Mouse (Mus musculus) kidney, adult 2 months (tissue): ENCODE results near the gene Vwa8. TPM values are rescaled to one million over a fixed set of nuclear protein-coding genes. Genes with fewer than 3 reads are reported as not detected.

Source experiments
- DNase-seq: peaks from one replicate; pipeline ENCODE4 v3.0.0; 2021
- H3K27ac ChIP-seq: fragments of 200-500 bp; 2 replicates; pipeline ENCODE4 v1.5.1; 2012; ENCODE audit warnings: low read depth, low read length, control low read depth, inconsistent platforms; ENCODE audit not compliant: insufficient read depth
- H3K27me3 ChIP-seq: fragments of 200-500 bp; replicated peaks from 2 replicates; pipeline ENCODE4 v1.6.1; 2012; ENCODE audit warnings: mild to moderate bottlenecking, moderate library complexity, low read length, inconsistent platforms; ENCODE audit not compliant: control insufficient read depth, insufficient read depth
- H3K36me3 ChIP-seq: fragments of 200-500 bp; 2 replicates; pipeline ENCODE4 v1.6.1; 2012; ENCODE audit warnings: mild to moderate bottlenecking, moderate library complexity, low read length, inconsistent platforms; ENCODE audit not compliant: control insufficient read depth, insufficient read depth
- H3K4me1 ChIP-seq: fragments of 200-500 bp; 2 replicates; pipeline ENCODE4 v1.6.1; 2011; ENCODE audit warnings: low read length; ENCODE audit not compliant: control insufficient read depth, insufficient read depth
- H3K4me3 ChIP-seq: fragments of 200-500 bp; 2 replicates; pipeline ENCODE4 v1.5.1; 2011; ENCODE audit warnings: mild to moderate bottlenecking, low read depth, low read length, control low read depth; ENCODE audit not compliant: insufficient read depth
- CTCF ChIP-seq: fragments of 200-500 bp; conservative IDR thresholded peaks from 2 replicates; pipeline ENCODE4 v1.5.1; 2011; ENCODE audit warnings: low read depth, mild to moderate bottlenecking, control low read depth, low read length, moderate library complexity, mixed read lengths; ENCODE audit not compliant: insufficient read depth, insufficient read length
- POLR2A ChIP-seq: fragments of 200-500 bp; IDR thresholded peaks from one replicate; pipeline ENCODE4 v1.6.1; 2011; ENCODE audit warnings: low read depth, low read length, control low read depth
- WGBS: fragments of 180-500 bp; shearing (Covaris S2); methylation state at CpG from one replicate; pipeline ENCODE4 v1.1.7; 2018; 5-methylcytosine and 5-hydroxymethylcytosine counted together
- polyA plus RNA-seq: library from polyadenylated mRNA; depleted of rRNA; stranded (reverse); fragments of >200 nt; gene quantifications from 2 replicates; pipeline ENCODE4 v1.2.3, GENCODE M21; 2012

The Vwa8 gene
- polyA plus RNA-seq, 1 experiment = 78.0 TPM

GRCm38 (mm10) chr14:78824013-78824412, 24.8 kb upstream of the Vwa8 start:
- Histone ChIP-seq H3K36me3 (no peaks in the 10 kb centered on the region), H3K27me3 (no peaks in the 10 kb centered on the region), H3K27ac (no peak overlapping the region), H3K4me1 (no peaks in the 10 kb centered on the region), H3K4me3 (no peak overlapping the region)
- no peak for DNase-seq
- 90% methylated on average over 4 of the region's 4 CpGs for WGBS
- TF ChIP-seq CTCF (no peak), POLR2A (no peak)

DNA sequence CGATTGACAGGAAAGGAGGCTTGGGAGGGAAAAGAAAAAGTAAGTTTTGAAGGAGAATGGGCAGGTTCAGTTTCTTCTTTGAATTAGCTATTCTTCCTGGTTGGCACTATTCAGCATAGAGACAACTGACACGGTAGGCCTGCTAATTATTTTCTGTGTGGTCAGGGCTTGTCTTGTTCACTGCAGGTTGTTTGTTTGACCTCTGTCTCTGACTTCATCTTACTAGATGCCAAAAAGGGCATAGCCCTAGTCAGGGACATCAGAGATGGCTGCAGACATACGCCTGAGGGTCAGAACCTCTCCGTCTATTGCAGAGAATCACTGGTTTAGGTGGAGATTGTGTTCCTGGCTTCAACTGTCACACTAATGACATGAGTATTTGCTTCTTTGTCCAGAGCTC, 24.3 kb upstream of the Vwa8 start:
- no peaks in the 10 kb centered on the region for H3K27me3 ChIP-seq
- no peak for DNase-seq
- 72% methylated on average over 4 of the region's 4 CpGs for WGBS

GRCm38 (mm10) chr14:78831158-78831557, 17.7 kb upstream of the Vwa8 start:
- TF ChIP-seq CTCF (no peak), POLR2A (no peak)
- WGBS = 94% methylated on average over 4 of the region's 4 CpGs
- Histone ChIP-seq H3K36me3 (no peaks in the 10 kb centered on the region), H3K4me3 (no peak overlapping the region), H3K27me3 (no peaks in the 10 kb centered on the region), H3K4me1 (no peaks in the 10 kb centered on the region), H3K27ac (no peak overlapping the region)
- no peak for DNase-seq

More for the DNA sequence above, 24.3 kb upstream of the Vwa8 start:
- Histone ChIP-seq H3K4me1 (no peaks in the 10 kb centered on the region), H3K27ac (no peak overlapping the region), H3K4me3 (no peak overlapping the region), H3K36me3 (no peaks in the 10 kb centered on the region)
- TF ChIP-seq POLR2A (no peak), CTCF (no peak)

GRCm38 (mm10) chr14:78847948-78848347, 904 bp upstream of the Vwa8 start:
- DNase-seq = no peak
- peak overlapping the region; percentile 97 for H3K27ac ChIP-seq
- no peak overlapping the region for H3K4me3 ChIP-seq
- 57% methylated on average over 1 of the region's 1 CpGs for WGBS
- no peaks in the 10 kb centered on the region for H3K27me3 ChIP-seq
- no peaks in the 10 kb centered on the region for H3K36me3 ChIP-seq
- H3K4me1 ChIP-seq = peaks cover 8% of the 10 kb centered on the region
- no peak for TF ChIP-seq POLR2A
- TF ChIP-seq CTCF = no peak

- peaks cover 8% of the 10 kb centered on the region for H3K4me1 ChIP-seq
- H3K4me3 ChIP-seq = peak overlapping the region; percentile 95
- peak overlapping the region; percentile 97 for H3K27ac ChIP-seq
- no peaks in the 10 kb centered on the region for H3K36me3 ChIP-seq
- DNase-seq = no peak
- under 1% methylated on average over 3 of the region's 3 CpGs for WGBS
- TF ChIP-seq POLR2A (no peak), CTCF (no peak)
- H3K27me3 ChIP-seq = no peaks in the 10 kb centered on the region
These were observed 375 bp upstream of the Vwa8 start for GRCm38 (mm10) chr14:78848477-78848876.

GRCm38 (mm10) chr14:78849961-78850578, 1.2 kb downstream of the Vwa8 start:
- H3K4me1 ChIP-seq = peaks cover 8% of the 10 kb centered on the region
- H3K4me3 ChIP-seq = peak overlapping the region; percentile 34; the same call in 1 of the 2 replicates
- H3K27me3 ChIP-seq = no peaks in the 10 kb centered on the region
- peak; percentile 9 for DNase-seq
- H3K27ac ChIP-seq = peak overlapping the region; percentile 97
- 26% methylated on average over 5 of the region's 5 CpGs for WGBS
- TF ChIP-seq CTCF (no peak), POLR2A (no peak)
- no peaks in the 10 kb centered on the region for H3K36me3 ChIP-seq

DNA sequence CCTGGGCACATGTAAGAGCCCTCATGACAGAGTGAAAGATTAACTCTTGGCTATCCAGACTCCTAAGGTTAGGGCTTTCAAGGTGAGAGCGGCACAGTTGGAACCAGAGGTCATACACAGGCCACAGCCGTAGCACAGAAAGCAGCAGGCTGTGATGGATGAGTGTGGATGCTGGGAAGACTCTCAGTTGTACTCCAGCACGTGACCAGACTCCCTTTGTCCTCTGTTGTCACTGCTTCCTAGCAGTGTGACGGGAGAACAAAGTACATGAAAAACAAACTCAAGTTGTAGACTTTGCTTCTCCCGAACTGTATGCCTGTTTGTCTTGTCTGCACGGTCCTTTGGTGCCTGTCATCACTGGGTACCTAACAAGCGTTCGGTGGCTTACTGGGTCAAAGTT, 1.8 kb downstream of the Vwa8 start:
- WGBS = 27% methylated on average over 8 of the region's 8 CpGs
- H3K4me3 ChIP-seq = no peak overlapping the region
- H3K36me3 ChIP-seq = no peaks in the 10 kb centered on the region
- DNase-seq = peak; percentile 91
- no peaks in the 10 kb centered on the region for H3K27me3 ChIP-seq
- H3K27ac ChIP-seq = peak overlapping the region; percentile 11
- peaks cover 8% of the 10 kb centered on the region for H3K4me1 ChIP-seq
- TF ChIP-seq CTCF (no peak), POLR2A (no peak)
